ENCODE assay signal across 22 mouse cellular contexts in genomic region chr19:21629030-21629429, GRCm38 (mm10).
"Had no signal": no experiment of that assay in that cellular context is flagged by ENCODE, and none has a peak within 500 bp of the region (broad histone marks: within the 10 kb centered on the region; RNA-seq: fewer than 3 reads in every experiment).

No protein-coding gene starts in this region.

- H3K27me3 ChIP-seq: kidney, embryonic 15.5 days; limb, embryonic 13.5 days; liver, embryonic 12.5 days; liver, embryonic 15.5 days; lung, embryonic 15.5 days; megakaryocyte, embryonic 14.5 days; midbrain, embryonic 13.5 days; neural tube, embryonic 13.5 days had no signal

- ATAC-seq: liver, embryonic 12.5 days; midbrain, embryonic 16.5 days had no signal

- H3K9me3 ChIP-seq: kidney, embryonic 15.5 days; limb, embryonic 10.5 days; limb, embryonic 13.5 days; liver, embryonic 12.5 days; liver, embryonic 15.5 days; lung, embryonic 15.5 days; megakaryocyte, embryonic 14.5 days; midbrain, embryonic 10.5 days; midbrain, embryonic 13.5 days; neural tube, embryonic 13.5 days had no signal

- H3K36me3 ChIP-seq: kidney, embryonic 15.5 days; limb, embryonic 10.5 days; limb, embryonic 13.5 days; liver, embryonic 12.5 days; liver, embryonic 15.5 days; lung, embryonic 15.5 days; midbrain, embryonic 10.5 days; midbrain, embryonic 13.5 days; neural tube, embryonic 13.5 days had no signal

- H3K4me3 ChIP-seq: kidney, embryonic 15.5 days; left cerebral cortex, adult 2 months; limb, embryonic 10.5 days; limb, embryonic 13.5 days; liver, embryonic 12.5 days; liver, embryonic 15.5 days; lung, embryonic 15.5 days; megakaryocyte, embryonic 14.5 days; midbrain, embryonic 10.5 days; midbrain, embryonic 13.5 days; myocyte; neural tube, embryonic 13.5 days had no signal

- DNase-seq: kidney, adult 2 months; kidney, postnatal 10 days; kidney, postnatal 4 days; layer of hippocampus, postnatal 36 days; liver; lung, adult 18-20 months; lung, postnatal 36 days; thymus, adult 18-20 months; thymus, postnatal 4 days had no signal

- H3K4me2 ChIP-seq: kidney, embryonic 15.5 days; limb, embryonic 13.5 days; liver, embryonic 12.5 days; liver, embryonic 15.5 days; lung, embryonic 15.5 days; midbrain, embryonic 13.5 days; neural tube, embryonic 13.5 days had no signal

- H3K9ac ChIP-seq: kidney, embryonic 15.5 days; limb, embryonic 13.5 days; liver, embryonic 12.5 days; liver, embryonic 15.5 days; lung, embryonic 15.5 days; midbrain, embryonic 13.5 days; neural tube, embryonic 13.5 days had no signal

- H3K27ac ChIP-seq: limb, embryonic 10.5 days; limb, embryonic 13.5 days; liver, embryonic 12.5 days; liver, embryonic 15.5 days; midbrain, embryonic 10.5 days; neural tube, embryonic 13.5 days had no signal
